Mouse (Mus musculus): ENCODE data around the gene Creb5.

The Creb5 gene

GRCm38 (mm10) chr6:53445862-53446460 lies 158.9 kb downstream of the Creb5 start:
- DNase-seq, result peak; percentile 23

DNA sequence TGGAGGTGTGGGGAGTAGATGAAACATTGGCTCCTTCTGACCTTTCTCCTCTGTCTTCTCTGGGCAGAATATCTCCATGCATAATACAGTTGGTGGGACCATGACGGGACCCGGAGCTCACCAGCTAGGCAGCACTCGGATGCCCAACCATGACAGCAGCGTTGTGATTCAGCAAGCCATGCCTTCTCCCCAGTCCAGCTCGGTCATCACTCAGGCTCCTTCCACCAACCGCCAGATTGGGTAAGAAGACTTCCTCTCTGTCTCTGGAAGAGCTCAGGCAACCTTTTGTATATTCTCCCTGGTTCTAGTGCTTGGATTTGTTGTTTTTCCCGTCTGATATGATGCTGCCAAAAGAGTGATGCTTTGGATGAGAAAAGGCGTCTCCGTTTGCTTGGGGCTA lies 160.4 kb downstream of the Creb5 start:
- no peak for DNase-seq

DNA sequence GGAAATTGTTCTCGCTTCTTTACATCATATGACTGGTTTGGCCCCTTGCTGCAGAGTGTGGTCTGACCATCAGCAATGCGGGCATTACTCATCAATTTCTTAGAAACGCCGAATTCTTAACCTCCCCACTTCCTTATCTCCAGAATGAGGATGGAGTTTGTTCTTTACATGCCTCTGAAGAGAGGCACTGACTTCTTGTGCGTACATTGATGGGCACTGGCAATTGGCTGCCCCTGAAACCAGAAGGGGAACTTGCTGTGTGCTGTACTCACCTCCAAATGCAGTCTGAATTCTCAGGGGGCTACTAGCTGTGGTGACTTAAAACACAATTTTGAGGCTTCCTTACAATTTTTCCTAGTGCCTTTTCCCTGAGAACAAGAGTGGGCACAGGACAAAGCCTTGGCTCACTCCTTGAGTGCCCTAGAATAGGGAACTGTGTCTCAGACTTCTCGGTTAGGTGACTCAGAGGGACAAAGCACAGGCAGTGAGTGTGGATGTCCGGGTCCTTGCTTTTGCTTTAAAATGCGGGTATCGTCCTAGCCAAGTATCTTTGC lies 161.3 kb downstream of the Creb5 start:
- DNase-seq, result no peak

DNA sequence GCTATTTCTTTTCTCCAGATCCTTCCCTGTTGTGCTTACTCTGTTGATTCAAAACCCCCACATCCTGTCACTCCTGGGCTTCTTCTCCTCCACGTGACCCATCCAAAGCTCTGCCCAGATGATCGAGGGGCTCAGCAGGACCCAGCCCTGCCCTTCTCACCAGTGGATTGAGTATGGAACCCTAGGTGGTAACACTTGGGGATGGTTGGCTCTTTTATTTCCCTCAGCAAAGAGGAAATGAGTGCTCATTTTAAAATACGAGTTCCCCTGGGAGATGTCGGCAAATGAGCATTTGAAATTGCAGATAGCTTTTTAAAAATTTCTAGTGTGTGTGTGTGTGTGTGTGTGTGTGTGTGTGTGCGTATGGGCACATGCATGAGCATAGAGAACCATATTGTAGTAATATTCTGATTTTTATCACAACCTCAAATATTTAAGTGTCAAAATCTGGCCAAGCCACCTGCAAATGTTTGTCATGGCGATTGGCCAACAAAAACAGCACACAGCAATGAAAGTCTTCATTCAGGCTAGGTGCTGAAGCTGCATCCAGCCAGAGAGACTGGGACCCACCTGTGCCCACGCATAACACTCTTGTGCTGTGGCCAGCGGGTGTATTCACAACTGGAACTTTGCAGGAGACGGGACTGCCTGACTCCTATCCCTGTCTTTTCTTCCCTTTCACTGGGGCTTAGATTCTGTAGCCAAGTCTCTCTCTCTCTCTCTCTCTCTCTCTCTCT lies 162.5 kb downstream of the Creb5 start:
- DNase-seq, result no peak

DNA sequence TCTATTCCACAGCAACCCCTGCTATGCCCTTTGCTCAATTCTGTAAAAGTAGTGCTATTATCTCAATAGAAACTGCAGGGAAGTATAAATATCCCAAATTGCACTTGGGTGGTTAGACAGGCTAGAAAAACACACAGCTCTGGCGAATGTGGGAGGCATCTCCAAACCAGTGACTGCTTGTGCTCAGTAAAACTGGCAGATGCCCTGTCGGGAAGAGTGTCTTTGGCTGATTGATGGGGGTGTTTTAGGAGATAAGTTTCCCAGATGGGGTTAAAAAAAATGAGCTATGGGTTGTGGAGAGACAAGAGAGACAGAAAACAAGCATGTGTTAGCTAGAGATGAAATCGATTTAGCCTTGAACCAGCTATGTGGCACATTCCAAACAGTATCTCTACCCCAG lies 163.4 kb downstream of the Creb5 start:
- no peak for DNase-seq

- DNase-seq, result no peak
These were observed 165.2 kb downstream of the Creb5 start for GRCm38 (mm10) chr6:53452240-53452639.

GRCm38 (mm10) chr6:53455442-53455841 lies 168.4 kb downstream of the Creb5 start:
- no peak for DNase-seq

GRCm38 (mm10) chr6:53456111-53456510 lies 169.0 kb downstream of the Creb5 start:
- DNase-seq, result no peak

GRCm38 (mm10) chr6:53459995-53460747 lies 173.1 kb downstream of the Creb5 start:
- DNase-seq, result no peak

DNA sequence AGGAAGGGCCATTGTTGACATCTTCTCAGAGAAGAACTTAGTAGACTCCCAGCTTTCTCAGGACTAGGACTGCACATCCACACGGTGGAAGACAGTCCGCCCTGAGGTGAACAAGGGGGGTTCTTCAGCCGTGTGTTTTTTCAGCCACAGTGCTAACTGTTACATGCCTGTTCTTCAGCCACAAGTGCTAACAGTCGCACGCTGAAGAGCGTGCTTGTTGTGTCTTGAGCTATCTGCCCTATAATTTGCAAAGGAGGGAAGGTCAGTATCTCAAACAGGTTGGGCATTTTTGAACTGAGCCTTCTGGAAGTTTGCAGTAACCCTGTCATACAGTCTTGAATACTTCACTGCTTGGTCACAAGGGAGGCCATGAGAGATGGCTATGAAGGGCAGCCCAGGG lies 174.0 kb downstream of the Creb5 start:
- no peak for DNase-seq

DNA sequence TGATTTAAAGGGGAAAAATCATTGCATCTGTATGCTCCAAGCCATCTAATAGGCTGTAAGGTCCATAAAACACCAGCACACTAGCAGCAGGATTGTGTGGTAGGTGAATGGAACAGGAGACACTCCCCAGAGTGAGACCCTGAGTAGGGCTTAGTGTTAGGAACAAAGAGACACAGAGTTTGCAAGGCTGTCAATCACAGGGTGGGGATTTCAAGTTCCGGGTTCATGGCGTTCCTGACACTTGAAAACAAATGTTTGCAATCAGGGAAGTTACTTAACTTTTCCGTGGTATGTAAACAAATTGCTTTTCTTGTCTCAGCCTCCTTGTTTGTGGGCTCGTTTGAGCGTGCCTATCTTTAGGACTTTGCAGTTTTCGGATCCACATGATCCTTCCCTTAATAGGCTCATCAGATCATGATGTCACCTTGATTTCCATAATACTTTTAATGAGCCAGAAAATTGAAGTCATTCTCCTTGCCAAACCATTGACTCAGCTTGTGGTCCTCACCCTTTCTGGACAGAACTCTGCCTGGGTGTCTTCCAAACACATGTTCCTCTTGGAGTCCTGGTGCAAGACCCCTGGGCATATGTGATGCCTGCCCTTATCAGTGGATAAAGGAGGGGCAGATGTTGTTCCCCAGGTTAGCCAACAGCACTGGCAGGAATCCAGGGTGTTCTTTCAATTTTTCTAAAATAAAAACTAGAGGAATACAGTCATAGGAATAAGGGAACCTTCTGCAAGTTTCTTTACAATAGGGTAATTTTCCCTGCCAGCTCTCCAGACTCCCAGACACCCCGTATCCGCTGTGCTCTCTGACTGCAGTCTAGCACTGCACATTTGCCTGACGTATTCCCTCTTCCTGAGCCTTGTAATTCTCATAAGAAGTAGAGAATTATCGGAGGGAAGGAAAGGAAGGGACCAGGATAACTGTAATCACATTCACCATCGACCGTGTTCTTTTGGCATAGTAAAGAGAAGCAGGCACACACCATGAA lies 175.0 kb downstream of the Creb5 start:
- no peak for DNase-seq

DNA sequence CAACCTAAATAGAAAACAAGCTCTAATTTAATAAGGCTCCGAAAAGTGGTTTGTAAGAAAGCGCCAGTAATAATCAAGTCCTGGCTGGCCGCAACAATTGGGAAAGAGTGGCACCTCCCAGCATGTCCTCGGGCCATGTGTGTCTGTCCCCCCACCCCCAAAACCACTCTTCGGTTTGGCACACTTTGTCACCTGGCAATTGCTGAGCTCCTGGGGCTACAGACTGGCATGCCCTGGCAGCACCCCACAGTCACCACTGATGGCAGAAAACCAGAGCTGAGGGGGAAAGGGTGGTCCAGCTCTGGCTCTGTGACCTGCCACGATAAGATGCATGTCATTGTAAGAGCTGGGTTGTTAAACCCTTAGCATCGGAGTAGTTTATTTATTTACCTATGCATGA lies 175.7 kb downstream of the Creb5 start:
- DNase-seq, result no peak

GRCm38 (mm10) chr6:53463261-53463813 lies 176.3 kb downstream of the Creb5 start:
- no peak for DNase-seq

- no peak for DNase-seq
These were observed 182.1 kb downstream of the Creb5 start for GRCm38 (mm10) chr6:53469204-53469603.

- DNase-seq, result no peak
These were observed 182.6 kb downstream of the Creb5 start for GRCm38 (mm10) chr6:53469703-53470102.

GRCm38 (mm10) chr6:53470559-53470958 lies 183.5 kb downstream of the Creb5 start:
- no peak for DNase-seq

DNA sequence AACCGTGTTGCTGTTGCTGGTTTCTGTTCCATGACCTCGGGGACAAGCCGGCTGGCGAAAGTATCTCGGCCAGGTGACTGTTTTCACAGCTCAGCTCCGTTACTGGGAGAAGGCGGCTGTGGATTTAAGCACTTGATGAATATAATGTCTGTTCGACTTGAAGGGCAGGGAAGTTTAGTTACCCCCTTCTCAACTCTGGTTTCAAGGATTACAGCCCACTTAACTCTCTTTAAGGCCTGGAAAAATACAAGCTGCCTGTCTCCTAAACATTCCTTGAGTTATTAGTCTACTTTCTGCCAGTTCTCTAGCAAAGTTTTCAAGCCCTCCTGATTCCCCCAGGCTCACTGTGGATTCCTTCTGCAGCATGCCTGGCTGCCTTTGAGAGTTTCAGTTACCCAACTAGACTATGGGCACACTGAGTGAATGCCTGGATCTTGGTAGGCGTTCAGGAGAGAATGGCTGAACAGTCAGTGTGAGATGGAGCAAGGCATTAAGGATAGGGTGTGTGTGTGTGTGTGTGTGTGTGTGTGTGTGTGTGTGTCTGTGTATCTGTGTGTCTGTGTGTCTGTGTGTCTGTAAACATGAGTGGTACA lies 184.0 kb downstream of the Creb5 start:
- no peak for DNase-seq

- no peak for DNase-seq
These were observed 185.7 kb downstream of the Creb5 start for GRCm38 (mm10) chr6:53472751-53473150.

DNA sequence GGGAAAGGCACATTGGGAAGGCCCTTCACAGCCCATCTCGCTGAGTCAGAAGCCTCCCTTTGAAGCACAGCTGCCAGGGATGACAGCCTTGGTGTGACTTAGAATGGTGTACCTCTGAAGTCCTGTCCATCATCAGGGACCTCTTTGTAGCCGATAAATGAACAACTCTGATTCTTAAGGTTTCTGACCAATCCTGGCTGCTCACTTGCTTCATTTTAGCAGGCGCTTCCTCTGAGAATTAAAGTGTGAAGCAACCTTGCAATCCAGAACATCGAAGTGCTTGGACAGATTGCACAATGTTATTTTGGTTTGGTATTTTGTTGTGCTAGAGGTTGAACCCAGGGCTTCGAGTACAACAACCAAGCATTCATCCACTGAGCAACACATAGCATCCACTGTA lies 190.4 kb downstream of the Creb5 start:
- no peak for DNase-seq

GRCm38 (mm10) chr6:53490917-53491316 lies 203.8 kb downstream of the Creb5 start:
- DNase-seq, result no peak

GRCm38 (mm10) chr6:53491331-53491730 lies 204.3 kb downstream of the Creb5 start:
- DNase-seq, result no peak

- DNase-seq, result no peak
These were observed 206.8 kb downstream of the Creb5 start for GRCm38 (mm10) chr6:53493864-53494263.

All from thymus, postnatal 25 days (tissue).